Mouse (Mus musculus): Measurements from ENCODE around the gene Aldh16a1. TPM values are rescaled to one million over a fixed set of nuclear protein-coding genes. Genes with fewer than 3 reads are reported as not detected.

The Aldh16a1 gene
- total RNA-seq (2014; fragmentation: Nextera tagmentation) (69.0 and 84.8 TPM in 2 replicates), total RNA-seq (2017) (19.1 and 22.1 TPM in 2 replicates)

GRCm38 (mm10) chr7:45154096-45154992 lies at the start of gene Aldh16a1, which contains the start of gene Pih1d1:
Gene Aldh16a1 (minus strand): TSS chr7:45154584.
Gene Pih1d1 (plus strand): TSS chr7:45154303.
- peak; percentile 93 for ATAC-seq (replicated peaks; ENCODE audit: low FRiP score, low TSS enrichment, poor library complexity, severe bottlenecking)

GRCm38 (mm10) chr7:45202654-45203053 lies 48.3 kb upstream of the Aldh16a1 start:
- no peak for ATAC-seq (replicated peaks; ENCODE audit: low FRiP score, low TSS enrichment, poor library complexity, severe bottlenecking)

- ATAC-seq (replicated peaks; ENCODE audit: low FRiP score, low TSS enrichment, poor library complexity, severe bottlenecking): no peak
Observed at GRCm38 (mm10) chr7:45198961-45199360, 44.6 kb upstream of the Aldh16a1 start.

GRCm38 (mm10) chr7:45198435-45198834 lies 44.1 kb upstream of the Aldh16a1 start:
- 0 out of 2 replicates have a peak, but pooled peaks have one; percentile 53 for ATAC-seq (replicated peaks; ENCODE audit: low FRiP score, low TSS enrichment, poor library complexity, severe bottlenecking)

GRCm38 (mm10) chr7:45196994-45197393 lies 42.6 kb upstream of the Aldh16a1 start:
- ATAC-seq (replicated peaks; ENCODE audit: low FRiP score, low TSS enrichment, poor library complexity, severe bottlenecking): no peak

GRCm38 (mm10) chr7:45196176-45196535 lies 41.8 kb upstream of the Aldh16a1 start:
- ATAC-seq (replicated peaks; ENCODE audit: low FRiP score, low TSS enrichment, poor library complexity, severe bottlenecking): no peak

GRCm38 (mm10) chr7:45195341-45196175 lies 41.2 kb upstream of the Aldh16a1 start:
- no peak for ATAC-seq (replicated peaks; ENCODE audit: low FRiP score, low TSS enrichment, poor library complexity, severe bottlenecking)

- peak; percentile 31 for ATAC-seq (replicated peaks; ENCODE audit: low FRiP score, low TSS enrichment, poor library complexity, severe bottlenecking)
Observed at GRCm38 (mm10) chr7:45193871-45194785, 39.7 kb upstream of the Aldh16a1 start.

- no peak for ATAC-seq (replicated peaks; ENCODE audit: low FRiP score, low TSS enrichment, poor library complexity, severe bottlenecking)
Observed at GRCm38 (mm10) chr7:45193406-45193805, 39.0 kb upstream of the Aldh16a1 start.

- no peak for ATAC-seq (replicated peaks; ENCODE audit: low FRiP score, low TSS enrichment, poor library complexity, severe bottlenecking)
Observed at GRCm38 (mm10) chr7:45192585-45193310, 38.4 kb upstream of the Aldh16a1 start.

GRCm38 (mm10) chr7:45191803-45192363 lies 37.5 kb upstream of the Aldh16a1 start:
- peak; percentile 27; the same call in 1 of the 2 replicates for ATAC-seq (replicated peaks; ENCODE audit: low FRiP score, low TSS enrichment, poor library complexity, severe bottlenecking)

GRCm38 (mm10) chr7:45191161-45191560 lies 36.8 kb upstream of the Aldh16a1 start:
- ATAC-seq (replicated peaks; ENCODE audit: low FRiP score, low TSS enrichment, poor library complexity, severe bottlenecking): no peak

- ATAC-seq (replicated peaks; ENCODE audit: low FRiP score, low TSS enrichment, poor library complexity, severe bottlenecking): 0 out of 2 replicates have a peak, but pooled peaks have one; percentile 17
Observed at GRCm38 (mm10) chr7:45190186-45190585, 35.8 kb upstream of the Aldh16a1 start.

- no peak for ATAC-seq (replicated peaks; ENCODE audit: low FRiP score, low TSS enrichment, poor library complexity, severe bottlenecking)
Observed at GRCm38 (mm10) chr7:45189600-45189999, 35.2 kb upstream of the Aldh16a1 start.

GRCm38 (mm10) chr7:45185921-45186320 lies 31.5 kb upstream of the Aldh16a1 start:
- no peak for ATAC-seq (replicated peaks; ENCODE audit: low FRiP score, low TSS enrichment, poor library complexity, severe bottlenecking)

GRCm38 (mm10) chr7:45183672-45184071 lies 29.3 kb upstream of the Aldh16a1 start:
- ATAC-seq (replicated peaks; ENCODE audit: low FRiP score, low TSS enrichment, poor library complexity, severe bottlenecking): no peak

- no peak for ATAC-seq (replicated peaks; ENCODE audit: low FRiP score, low TSS enrichment, poor library complexity, severe bottlenecking)
Observed at GRCm38 (mm10) chr7:45182606-45183005, 28.2 kb upstream of the Aldh16a1 start.

- peak; percentile 93 for ATAC-seq (replicated peaks; ENCODE audit: low FRiP score, low TSS enrichment, poor library complexity, severe bottlenecking)
Observed at GRCm38 (mm10) chr7:45182199-45182601, 27.8 kb upstream of the Aldh16a1 start.

Measured in megakaryocyte-erythroid progenitor cell, adult 5-6 weeks (primary cell).